Mouse (Mus musculus): ENCODE results near the gene Cfdp1. TPM values are rescaled to one million over a fixed set of nuclear protein-coding genes. Genes with fewer than 3 reads are reported as not detected.

Gene Cfdp1
- polyA plus RNA-seq, 1 experiment from 2014 or later, result 214 TPM

GRCm38 (mm10) chr8:111834011-111834410 lies 20.1 kb downstream of the Cfdp1 start:
- no peaks in the 10 kb centered on the region for H3K4me1 ChIP-seq (replicated peaks; ENCODE audit: control insufficient read depth, insufficient read depth, low read length)
- no peaks in the 10 kb centered on the region for H3K27me3 ChIP-seq (ENCODE audit: control insufficient read depth, insufficient read depth, low read length)
- DNase-seq (ENCODE audit: low spot score) (no peak), ATAC-seq (ENCODE audit: low FRiP score) (no peak)
- no peak overlapping the region for H3K27ac ChIP-seq (ENCODE audit: low read depth, low read length)
- H3K36me3 ChIP-seq (ENCODE audit: control insufficient read depth, insufficient read depth, low read length), result 0 out of 2 replicates have a peak, but pooled peaks cover 7% of the 10 kb centered on the region
- no peak overlapping the region for H3K4me3 ChIP-seq (ENCODE audit: low read depth, low read length)
- H3K4me2 ChIP-seq (replicated peaks; ENCODE audit: low read depth, low read length), result no peak overlapping the region
- 73% methylated on average over 6 of the region's 6 CpGs for WGBS
- no peaks in the 10 kb centered on the region for H3K9me3 ChIP-seq (ENCODE audit: control insufficient read depth, low read length)
- H3K9ac ChIP-seq (ENCODE audit: low read depth, low read length), result no peak overlapping the region

DNA sequence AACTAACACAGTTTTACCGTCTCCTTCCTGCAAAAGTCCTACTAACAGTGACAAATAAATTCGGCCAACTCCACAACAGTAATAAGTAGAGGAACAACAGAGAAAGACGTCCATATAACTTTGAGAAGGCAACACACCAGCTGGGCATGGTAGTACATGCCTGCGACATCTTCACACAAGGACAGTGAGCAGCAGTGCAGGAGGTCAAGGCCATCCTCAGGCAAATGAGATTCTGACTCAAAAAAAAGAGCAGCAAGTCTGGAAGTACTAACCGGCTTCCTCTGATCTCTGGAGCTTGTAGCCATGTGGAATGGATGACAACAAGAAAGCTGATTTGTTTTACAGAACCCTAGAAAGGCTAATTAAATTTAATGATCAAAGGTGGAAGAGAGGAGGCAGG lies 21.1 kb downstream of the Cfdp1 start:
- ATAC-seq (ENCODE audit: low FRiP score) (no peak), DNase-seq (ENCODE audit: low spot score) (no peak)
- Histone ChIP-seq H3K36me3 (ENCODE audit: control insufficient read depth, insufficient read depth, low read length) (peaks cover 7% of the 10 kb centered on the region; the same call in 1 of the 2 replicates), H3K9ac (ENCODE audit: low read depth, low read length) (no peak overlapping the region), H3K4me2 (replicated peaks; ENCODE audit: low read depth, low read length) (no peak overlapping the region), H3K9me3 (ENCODE audit: control insufficient read depth, low read length) (no peaks in the 10 kb centered on the region), H3K4me1 (replicated peaks; ENCODE audit: control insufficient read depth, insufficient read depth, low read length) (no peaks in the 10 kb centered on the region), H3K4me3 (ENCODE audit: low read depth, low read length) (no peak overlapping the region), H3K27ac (ENCODE audit: low read depth, low read length) (no peak overlapping the region), H3K27me3 (ENCODE audit: control insufficient read depth, insufficient read depth, low read length) (no peaks in the 10 kb centered on the region)
- WGBS, result 93% methylated on average over 5 of the region's 5 CpGs

- DNase-seq (ENCODE audit: low spot score), result no peak
- H3K36me3 ChIP-seq (ENCODE audit: control insufficient read depth, insufficient read depth, low read length), result peaks cover 7% of the 10 kb centered on the region; the same call in 1 of the 2 replicates
Measured at GRCm38 (mm10) chr8:111831996-111832395, 22.1 kb downstream of the Cfdp1 start.

GRCm38 (mm10) chr8:111828595-111828994 lies 25.5 kb downstream of the Cfdp1 start:
- DNase-seq (ENCODE audit: low spot score) (no peak), ATAC-seq (ENCODE audit: low FRiP score) (no peak)
- H3K9ac ChIP-seq (ENCODE audit: low read depth, low read length), result no peak overlapping the region
- no peak overlapping the region for H3K27ac ChIP-seq (ENCODE audit: low read depth, low read length)
- no peak overlapping the region for H3K4me3 ChIP-seq (ENCODE audit: low read depth, low read length)
- no peaks in the 10 kb centered on the region for H3K4me1 ChIP-seq (replicated peaks; ENCODE audit: control insufficient read depth, insufficient read depth, low read length)
- H3K4me2 ChIP-seq (replicated peaks; ENCODE audit: low read depth, low read length), result no peak overlapping the region
- H3K27me3 ChIP-seq (ENCODE audit: control insufficient read depth, insufficient read depth, low read length), result no peaks in the 10 kb centered on the region
- WGBS, result 87% methylated on average over 6 of the region's 6 CpGs
- H3K36me3 ChIP-seq (ENCODE audit: control insufficient read depth, insufficient read depth, low read length), result peaks cover 7% of the 10 kb centered on the region; the same call in 1 of the 2 replicates
- H3K9me3 ChIP-seq (ENCODE audit: control insufficient read depth, low read length), result no peaks in the 10 kb centered on the region

More at GRCm38 (mm10) chr8:111831996-111832395, 22.1 kb downstream of the Cfdp1 start:
- Histone ChIP-seq H3K4me2 (replicated peaks; ENCODE audit: low read depth, low read length) (no peak overlapping the region), H3K4me3 (ENCODE audit: low read depth, low read length) (no peak overlapping the region), H3K27me3 (ENCODE audit: control insufficient read depth, insufficient read depth, low read length) (no peaks in the 10 kb centered on the region), H3K9me3 (ENCODE audit: control insufficient read depth, low read length) (no peaks in the 10 kb centered on the region), H3K9ac (ENCODE audit: low read depth, low read length) (no peak overlapping the region), H3K27ac (ENCODE audit: low read depth, low read length) (no peak overlapping the region), H3K4me1 (replicated peaks; ENCODE audit: control insufficient read depth, insufficient read depth, low read length) (no peaks in the 10 kb centered on the region)
- ATAC-seq (ENCODE audit: low FRiP score), result no peak
- 78% methylated on average over 4 of the region's 4 CpGs for WGBS

DNA sequence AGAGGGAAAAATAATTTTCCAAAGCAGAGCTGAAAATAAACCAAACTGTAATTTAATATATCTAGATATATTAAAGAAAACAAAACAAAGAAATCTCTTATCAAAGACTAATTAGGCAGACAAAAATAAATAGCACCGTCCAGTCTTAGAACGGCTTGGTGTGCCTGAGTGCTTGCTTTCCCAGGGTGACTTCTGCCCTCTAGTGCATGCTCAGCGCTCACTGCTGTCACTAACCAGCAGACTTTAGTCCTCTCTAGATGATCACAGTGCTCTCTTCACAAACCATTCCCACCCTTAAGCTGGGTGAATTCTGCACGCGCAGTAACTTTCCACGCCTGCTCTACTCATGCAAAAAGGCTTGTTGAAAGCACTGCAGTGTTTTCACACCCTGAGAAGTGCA lies 28.9 kb downstream of the Cfdp1 start:
- ATAC-seq (ENCODE audit: low FRiP score) (no peak), DNase-seq (ENCODE audit: low spot score) (no peak)
- peaks cover 5% of the 10 kb centered on the region; the same call in 1 of the 2 replicates for H3K36me3 ChIP-seq (ENCODE audit: control insufficient read depth, insufficient read depth, low read length)

DNA sequence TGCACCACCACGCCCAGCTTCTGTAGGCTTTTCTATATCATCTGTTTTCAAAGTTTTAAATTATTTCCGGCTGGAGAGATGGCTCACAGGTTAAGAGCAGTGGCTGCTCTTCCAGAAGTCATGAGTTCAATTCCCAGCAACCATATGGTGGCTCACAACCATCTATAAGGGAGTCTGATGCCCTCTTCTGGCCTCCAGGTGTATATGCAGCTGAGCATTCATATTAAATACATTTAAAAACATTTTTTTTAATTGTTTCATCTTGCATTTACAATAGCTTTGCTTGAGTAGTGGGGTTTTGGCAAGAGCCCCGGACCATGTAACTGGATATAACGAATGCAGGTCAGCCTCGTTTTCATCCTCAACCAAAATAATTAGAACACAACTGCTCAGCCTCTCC lies 29.8 kb downstream of the Cfdp1 start:
- Histone ChIP-seq H3K9me3 (ENCODE audit: control insufficient read depth, low read length) (no peaks in the 10 kb centered on the region), H3K27me3 (ENCODE audit: control insufficient read depth, insufficient read depth, low read length) (no peaks in the 10 kb centered on the region), H3K4me2 (replicated peaks; ENCODE audit: low read depth, low read length) (no peak overlapping the region), H3K36me3 (ENCODE audit: control insufficient read depth, insufficient read depth, low read length) (peaks cover 2% of the 10 kb centered on the region; the same call in 1 of the 2 replicates), H3K9ac (ENCODE audit: low read depth, low read length) (no peak overlapping the region), H3K27ac (ENCODE audit: low read depth, low read length) (no peak overlapping the region), H3K4me3 (ENCODE audit: low read depth, low read length) (no peak overlapping the region), H3K4me1 (replicated peaks; ENCODE audit: control insufficient read depth, insufficient read depth, low read length) (no peaks in the 10 kb centered on the region)
- 96% methylated on average over 5 of the region's 5 CpGs for WGBS
- DNase-seq (ENCODE audit: low spot score) (no peak), ATAC-seq (ENCODE audit: low FRiP score) (no peak)

More for the DNA sequence above, 28.9 kb downstream of the Cfdp1 start:
- 80% methylated on average over 6 of the region's 6 CpGs for WGBS
- Histone ChIP-seq H3K4me1 (replicated peaks; ENCODE audit: control insufficient read depth, insufficient read depth, low read length) (no peaks in the 10 kb centered on the region), H3K27ac (ENCODE audit: low read depth, low read length) (no peak overlapping the region), H3K27me3 (ENCODE audit: control insufficient read depth, insufficient read depth, low read length) (no peaks in the 10 kb centered on the region), H3K9ac (ENCODE audit: low read depth, low read length) (no peak overlapping the region), H3K4me3 (ENCODE audit: low read depth, low read length) (no peak overlapping the region), H3K4me2 (replicated peaks; ENCODE audit: low read depth, low read length) (no peak overlapping the region), H3K9me3 (ENCODE audit: control insufficient read depth, low read length) (no peaks in the 10 kb centered on the region)

DNA sequence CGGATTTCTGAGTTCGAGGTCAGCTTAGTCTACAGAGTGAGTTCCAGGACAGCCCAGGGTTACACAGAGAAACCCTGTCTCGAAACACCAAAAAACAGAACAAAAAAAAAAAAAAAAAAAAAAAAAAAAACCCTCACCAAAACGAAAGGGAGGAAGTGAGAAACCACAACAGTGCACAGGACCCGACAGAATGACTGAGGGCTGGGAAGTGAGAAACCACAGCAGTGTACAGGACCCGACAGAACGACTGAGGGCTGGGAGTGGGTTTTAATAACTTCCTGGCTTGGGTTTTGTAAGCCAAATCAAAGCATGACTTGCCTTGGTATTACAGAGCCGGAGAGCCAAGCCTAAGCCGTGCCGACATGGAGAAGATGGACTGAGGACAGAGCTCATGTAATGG lies 32.9 kb downstream of the Cfdp1 start:
- Histone ChIP-seq H3K4me2 (replicated peaks; ENCODE audit: low read depth, low read length) (no peak overlapping the region), H3K4me3 (ENCODE audit: low read depth, low read length) (no peak overlapping the region), H3K36me3 (ENCODE audit: control insufficient read depth, insufficient read depth, low read length) (no peaks in the 10 kb centered on the region), H3K9ac (ENCODE audit: low read depth, low read length) (no peak overlapping the region), H3K27ac (ENCODE audit: low read depth, low read length) (no peak overlapping the region), H3K27me3 (ENCODE audit: control insufficient read depth, insufficient read depth, low read length) (no peaks in the 10 kb centered on the region), H3K4me1 (replicated peaks; ENCODE audit: control insufficient read depth, insufficient read depth, low read length) (no peaks in the 10 kb centered on the region), H3K9me3 (ENCODE audit: control insufficient read depth, low read length) (no peaks in the 10 kb centered on the region)
- ATAC-seq (ENCODE audit: low FRiP score) (no peak), DNase-seq (ENCODE audit: low spot score) (no peak)
- 93% methylated on average over 10 of the region's 10 CpGs for WGBS

DNA sequence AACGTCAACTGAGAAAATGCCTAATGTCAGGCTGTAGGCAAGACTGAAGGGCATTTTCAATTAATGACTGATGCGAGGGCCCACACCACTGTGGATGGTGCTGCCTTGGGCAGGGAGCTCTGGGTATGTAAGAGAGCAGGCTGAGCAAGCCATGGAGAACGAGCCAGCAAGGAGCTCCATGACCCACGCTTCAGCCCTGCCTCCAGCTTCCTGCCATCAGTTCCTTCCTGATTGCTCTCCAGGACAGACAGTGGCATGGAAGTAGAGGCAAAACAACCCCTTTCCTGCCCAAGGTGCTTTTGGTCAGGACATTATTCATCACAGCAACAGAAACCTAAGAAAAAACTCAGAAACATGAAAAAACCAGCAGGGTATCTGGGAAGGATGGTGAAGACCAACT lies 33.4 kb downstream of the Cfdp1 start:
- Histone ChIP-seq H3K27ac (ENCODE audit: low read depth, low read length) (no peak overlapping the region), H3K4me2 (replicated peaks; ENCODE audit: low read depth, low read length) (no peak overlapping the region), H3K36me3 (ENCODE audit: control insufficient read depth, insufficient read depth, low read length) (no peaks in the 10 kb centered on the region), H3K9ac (ENCODE audit: low read depth, low read length) (no peak overlapping the region), H3K4me3 (ENCODE audit: low read depth, low read length) (no peak overlapping the region), H3K9me3 (ENCODE audit: control insufficient read depth, low read length) (no peaks in the 10 kb centered on the region), H3K27me3 (ENCODE audit: control insufficient read depth, insufficient read depth, low read length) (no peaks in the 10 kb centered on the region), H3K4me1 (replicated peaks; ENCODE audit: control insufficient read depth, insufficient read depth, low read length) (no peaks in the 10 kb centered on the region)
- DNase-seq (ENCODE audit: low spot score), result no peak
- 96% methylated on average over 4 of the region's 4 CpGs for WGBS
- no peak for ATAC-seq (ENCODE audit: low FRiP score)

GRCm38 (mm10) chr8:111820018-111820417 lies 34.1 kb downstream of the Cfdp1 start:
- H3K36me3 ChIP-seq (ENCODE audit: control insufficient read depth, insufficient read depth, low read length), result no peaks in the 10 kb centered on the region
- ATAC-seq (ENCODE audit: low FRiP score) (no peak), DNase-seq (ENCODE audit: low spot score) (no peak)
- no peak overlapping the region for H3K4me3 ChIP-seq (ENCODE audit: low read depth, low read length)
- H3K9ac ChIP-seq (ENCODE audit: low read depth, low read length), result no peak overlapping the region
- no peak overlapping the region for H3K27ac ChIP-seq (ENCODE audit: low read depth, low read length)
- no peaks in the 10 kb centered on the region for H3K4me1 ChIP-seq (replicated peaks; ENCODE audit: control insufficient read depth, insufficient read depth, low read length)
- WGBS, result 86% methylated on average over 12 of the region's 12 CpGs
- H3K9me3 ChIP-seq (ENCODE audit: control insufficient read depth, low read length), result no peaks in the 10 kb centered on the region
- H3K4me2 ChIP-seq (replicated peaks; ENCODE audit: low read depth, low read length), result no peak overlapping the region
- no peaks in the 10 kb centered on the region for H3K27me3 ChIP-seq (ENCODE audit: control insufficient read depth, insufficient read depth, low read length)
